Mouse (Mus musculus): ENCODE measurements around the gene Dst. TPM values are rescaled to one million over a fixed set of nuclear protein-coding genes. Genes with fewer than 3 reads are reported as not detected.
A peak's percentile ranks its signal among the peaks of the same experiment; 100 is the strongest.

The Dst gene
- polyA plus RNA-seq, 1 experiment from 2014 or later = 5.9 TPM

DNA sequence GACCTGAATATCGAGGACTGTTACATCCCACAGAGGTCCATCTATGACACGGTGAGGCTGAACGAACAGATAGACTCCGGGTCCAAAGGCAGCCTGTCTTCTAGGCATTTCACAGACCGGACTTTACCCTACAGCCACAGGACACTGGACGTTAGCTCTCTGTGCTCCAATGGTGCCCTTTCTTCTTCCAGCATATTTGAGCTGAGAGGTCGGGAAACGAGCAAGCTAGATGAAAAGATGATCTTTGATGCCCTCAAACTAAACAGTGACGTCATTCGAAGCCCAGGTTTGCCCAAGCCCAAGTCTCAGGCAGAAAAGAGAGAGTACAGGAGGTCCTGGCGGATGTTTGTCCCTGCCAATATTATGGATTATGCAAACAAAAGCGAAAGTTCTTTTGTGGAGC, 329.7 kb downstream of the Dst start:
- 0 out of 2 replicates have a peak, but pooled peaks cover 4% of the 10 kb centered on the region for H3K27me3 ChIP-seq
- H3K4me2 ChIP-seq = peak overlapping the region; percentile 81
- H3K9ac ChIP-seq = no peak overlapping the region
- peak; percentile 36; the same call in 1 of the 2 replicates for ATAC-seq (ENCODE audit: insufficient read depth)
- H3K36me3 ChIP-seq (replicated peaks) = peaks cover 8% of the 10 kb centered on the region; the same call in 1 of the 2 replicates
- peak overlapping the region; percentile 60 for H3K4me3 ChIP-seq (replicated peaks)
- WGBS (ENCODE audit: insufficient replicate concordance) = 61% methylated on average over 12 of the region's 12 CpGs
- H3K27ac ChIP-seq (replicated peaks) = peak overlapping the region; percentile 59; the same call in 1 of the 2 replicates
- no peaks in the 10 kb centered on the region for H3K9me3 ChIP-seq (replicated peaks)
- peaks cover 29% of the 10 kb centered on the region for H3K4me1 ChIP-seq (replicated peaks)

DNA sequence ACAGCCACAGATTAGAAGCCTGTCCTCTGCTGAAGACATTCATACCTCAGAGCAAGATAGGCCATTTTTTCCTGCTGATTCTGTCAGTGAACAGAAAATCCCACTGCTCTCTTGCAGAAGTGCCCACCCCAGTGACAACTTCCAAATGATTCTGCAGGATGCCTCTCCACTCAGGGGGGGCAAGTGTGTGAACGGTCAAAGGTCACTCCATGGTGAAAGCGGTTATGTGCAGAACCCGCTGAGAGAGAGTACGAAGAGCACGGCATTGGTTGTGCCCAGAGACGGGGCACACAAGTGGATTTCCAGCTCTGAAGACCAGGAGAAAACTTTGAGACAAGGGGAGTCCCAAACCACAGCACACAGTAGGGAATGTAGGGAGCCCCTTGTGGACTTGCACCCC, 330.2 kb downstream of the Dst start:
- Histone ChIP-seq H3K27me3 (0 out of 2 replicates have a peak, but pooled peaks cover 4% of the 10 kb centered on the region), H3K4me1 (replicated peaks) (peaks cover 29% of the 10 kb centered on the region), H3K27ac (replicated peaks) (0 out of 2 replicates have a peak overlapping the region, but pooled peaks have one; percentile 59), H3K36me3 (replicated peaks) (peaks cover 10% of the 10 kb centered on the region; the same call in 1 of the 2 replicates), H3K4me2 (peak overlapping the region; percentile 81), H3K9me3 (replicated peaks) (no peaks in the 10 kb centered on the region), H3K9ac (no peak overlapping the region), H3K4me3 (replicated peaks) (peak overlapping the region; percentile 60)
- ATAC-seq (ENCODE audit: insufficient read depth) = no peak
- WGBS (ENCODE audit: insufficient replicate concordance) = 73% methylated on average over 6 of the region's 6 CpGs

DNA sequence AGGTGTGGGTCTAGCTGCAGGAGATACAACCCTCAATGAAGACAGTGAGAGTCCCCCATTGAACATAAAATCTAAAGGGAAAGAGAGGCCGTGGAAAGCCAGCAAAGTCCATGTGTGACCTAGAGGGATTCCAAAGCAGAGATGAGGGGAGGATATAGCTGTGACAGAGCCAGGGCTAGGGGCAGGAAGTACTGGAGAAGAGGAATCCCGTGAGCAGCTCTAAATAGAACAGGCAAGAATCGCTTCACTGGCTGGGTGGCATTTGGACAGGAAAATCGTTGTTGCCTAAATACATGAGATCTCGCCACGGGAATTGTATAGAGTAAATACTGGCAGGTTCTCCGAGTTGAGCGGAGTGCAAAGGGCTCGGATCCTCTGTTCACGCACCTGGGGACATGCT, 336.7 kb downstream of the Dst start:
- peaks cover 42% of the 10 kb centered on the region for H3K36me3 ChIP-seq (replicated peaks)
- 68% methylated on average over 10 of the region's 10 CpGs for WGBS (ENCODE audit: insufficient replicate concordance)
- H3K4me1 ChIP-seq (replicated peaks) = no peaks in the 10 kb centered on the region
- no peak overlapping the region for H3K4me3 ChIP-seq (replicated peaks)
- H3K27ac ChIP-seq (replicated peaks) = no peak overlapping the region
- no peak for ATAC-seq (ENCODE audit: insufficient read depth)
- H3K4me2 ChIP-seq = no peak overlapping the region
- H3K9ac ChIP-seq = no peak overlapping the region
- H3K9me3 ChIP-seq (replicated peaks) = no peaks in the 10 kb centered on the region
- no peaks in the 10 kb centered on the region for H3K27me3 ChIP-seq

- ATAC-seq (ENCODE audit: insufficient read depth) = no peak
- H3K4me3 ChIP-seq (replicated peaks) = no peak overlapping the region
- H3K9me3 ChIP-seq (replicated peaks) = no peaks in the 10 kb centered on the region
- H3K4me2 ChIP-seq = no peak overlapping the region
- peaks cover 42% of the 10 kb centered on the region for H3K36me3 ChIP-seq (replicated peaks)
- no peak overlapping the region for H3K9ac ChIP-seq
- 78% methylated on average over 15 of the region's 15 CpGs for WGBS (ENCODE audit: insufficient replicate concordance)
- H3K4me1 ChIP-seq (replicated peaks) = no peaks in the 10 kb centered on the region; the same call in 1 of the 2 replicates
- no peaks in the 10 kb centered on the region for H3K27me3 ChIP-seq
- no peak overlapping the region for H3K27ac ChIP-seq (replicated peaks)
These were observed 338.1 kb downstream of the Dst start for GRCm38 (mm10) chr1:34245951-34246641.

DNA sequence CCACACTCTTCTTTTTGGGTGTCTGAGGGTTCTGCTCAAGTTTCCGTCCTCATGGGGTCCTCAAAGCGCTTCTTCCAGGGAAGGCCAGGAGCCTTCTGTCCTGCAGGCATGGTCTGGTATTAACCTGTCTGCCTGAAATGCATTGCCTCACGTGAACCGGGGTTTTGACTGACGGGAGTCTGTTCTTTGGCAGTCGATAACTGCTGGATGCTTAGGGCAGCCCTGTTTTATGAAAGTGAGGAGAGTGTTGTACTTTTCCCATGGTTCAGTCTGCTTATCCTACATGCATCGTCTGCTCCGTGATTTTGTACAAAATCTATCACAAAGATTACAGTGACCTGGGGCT, 338.6 kb downstream of the Dst start:
- Histone ChIP-seq H3K27me3 (no peaks in the 10 kb centered on the region), H3K27ac (replicated peaks) (no peak overlapping the region), H3K36me3 (replicated peaks) (peaks cover 42% of the 10 kb centered on the region), H3K4me2 (no peak overlapping the region), H3K9ac (no peak overlapping the region), H3K9me3 (replicated peaks) (no peaks in the 10 kb centered on the region), H3K4me3 (replicated peaks) (no peak overlapping the region), H3K4me1 (replicated peaks) (no peaks in the 10 kb centered on the region; the same call in 1 of the 2 replicates)
- WGBS (ENCODE audit: insufficient replicate concordance) = 82% methylated on average over 8 of the region's 8 CpGs
- no peak for ATAC-seq (ENCODE audit: insufficient read depth)

- Histone ChIP-seq H3K27me3 (no peaks in the 10 kb centered on the region), H3K36me3 (replicated peaks) (peaks cover 30% of the 10 kb centered on the region), H3K27ac (replicated peaks) (no peak overlapping the region), H3K4me3 (replicated peaks) (no peak overlapping the region), H3K9me3 (replicated peaks) (no peaks in the 10 kb centered on the region), H3K9ac (no peak overlapping the region), H3K4me1 (replicated peaks) (no peaks in the 10 kb centered on the region; the same call in 1 of the 2 replicates), H3K4me2 (no peak overlapping the region)
- WGBS (ENCODE audit: insufficient replicate concordance) = 47% methylated on average over 13 of the region's 13 CpGs
- no peak for ATAC-seq (ENCODE audit: insufficient read depth)
These were observed 343.1 kb downstream of the Dst start for GRCm38 (mm10) chr1:34251137-34251536.

- WGBS (ENCODE audit: insufficient replicate concordance) = 79% methylated on average over 8 of the region's 8 CpGs
- Histone ChIP-seq H3K36me3 (replicated peaks) (peaks cover 34% of the 10 kb centered on the region), H3K27ac (replicated peaks) (no peak overlapping the region), H3K27me3 (no peaks in the 10 kb centered on the region), H3K4me1 (replicated peaks) (no peaks in the 10 kb centered on the region; the same call in 1 of the 2 replicates), H3K9ac (no peak overlapping the region), H3K4me2 (no peak overlapping the region), H3K9me3 (replicated peaks) (no peaks in the 10 kb centered on the region), H3K4me3 (replicated peaks) (no peak overlapping the region)
- ATAC-seq (ENCODE audit: insufficient read depth) = no peak
These were observed 344.2 kb downstream of the Dst start for GRCm38 (mm10) chr1:34252267-34252666.

DNA sequence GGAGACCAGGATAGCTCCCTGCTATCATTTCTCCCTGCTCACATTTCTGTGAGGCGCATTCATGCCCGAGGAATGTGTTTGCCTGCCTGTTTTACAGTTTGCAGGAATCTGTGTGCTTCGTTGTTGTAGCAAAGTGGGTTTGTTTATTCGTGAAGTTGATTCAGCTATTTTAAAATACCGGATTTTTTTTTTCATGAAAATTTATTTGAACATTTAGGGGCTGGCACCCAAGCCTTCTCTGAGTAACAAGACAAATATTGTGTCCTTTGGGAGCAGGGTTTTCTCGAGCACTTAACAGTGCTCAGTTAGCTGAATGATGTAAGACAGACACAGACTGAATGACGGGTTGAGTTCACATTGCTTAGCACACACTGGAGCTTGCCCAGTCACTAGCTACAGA, 345.9 kb downstream of the Dst start:
- Histone ChIP-seq H3K4me2 (no peak overlapping the region), H3K9me3 (replicated peaks) (no peaks in the 10 kb centered on the region), H3K4me1 (replicated peaks) (no peaks in the 10 kb centered on the region; the same call in 1 of the 2 replicates), H3K27ac (replicated peaks) (no peak overlapping the region), H3K9ac (no peak overlapping the region), H3K27me3 (no peaks in the 10 kb centered on the region), H3K36me3 (replicated peaks) (peaks cover 33% of the 10 kb centered on the region; the same call in 1 of the 2 replicates), H3K4me3 (replicated peaks) (no peak overlapping the region)
- no peak for ATAC-seq (ENCODE audit: insufficient read depth)
- 69% methylated on average over 7 of the region's 7 CpGs for WGBS (ENCODE audit: insufficient replicate concordance)

- Histone ChIP-seq H3K27ac (replicated peaks) (no peak overlapping the region), H3K4me2 (no peak overlapping the region), H3K9ac (no peak overlapping the region), H3K27me3 (no peaks in the 10 kb centered on the region), H3K9me3 (replicated peaks) (no peaks in the 10 kb centered on the region), H3K36me3 (replicated peaks) (peaks cover 34% of the 10 kb centered on the region), H3K4me1 (replicated peaks) (peaks cover 8% of the 10 kb centered on the region; the same call in 1 of the 2 replicates), H3K4me3 (replicated peaks) (no peak overlapping the region)
- no peak; the same call in 1 of the 2 replicates for ATAC-seq (ENCODE audit: insufficient read depth)
- WGBS (ENCODE audit: insufficient replicate concordance) = 51% methylated on average over 8 of the region's 8 CpGs
These were observed 351.9 kb downstream of the Dst start for GRCm38 (mm10) chr1:34259898-34260297.

- Histone ChIP-seq H3K4me2 (no peak overlapping the region), H3K9ac (no peak overlapping the region), H3K36me3 (replicated peaks) (peaks cover 34% of the 10 kb centered on the region), H3K27ac (replicated peaks) (no peak overlapping the region), H3K27me3 (no peaks in the 10 kb centered on the region), H3K9me3 (replicated peaks) (no peaks in the 10 kb centered on the region), H3K4me1 (replicated peaks) (peaks cover 8% of the 10 kb centered on the region; the same call in 1 of the 2 replicates), H3K4me3 (replicated peaks) (no peak overlapping the region)
- 75% methylated on average over 12 of the region's 12 CpGs for WGBS (ENCODE audit: insufficient replicate concordance)
- no peak for ATAC-seq (ENCODE audit: insufficient read depth)
These were observed 353.0 kb downstream of the Dst start for GRCm38 (mm10) chr1:34261011-34261410.

GRCm38 (mm10) chr1:34268520-34268919, 360.5 kb downstream of the Dst start:
- H3K36me3 ChIP-seq (replicated peaks) = peaks cover 13% of the 10 kb centered on the region
- H3K27me3 ChIP-seq = no peaks in the 10 kb centered on the region
- H3K4me1 ChIP-seq (replicated peaks) = no peaks in the 10 kb centered on the region
- H3K9me3 ChIP-seq (replicated peaks) = no peaks in the 10 kb centered on the region
- H3K27ac ChIP-seq (replicated peaks) = no peak overlapping the region
- no peak overlapping the region for H3K4me3 ChIP-seq (replicated peaks)
- no peak for ATAC-seq (ENCODE audit: insufficient read depth)
- no peak overlapping the region for H3K4me2 ChIP-seq
- no peak overlapping the region for H3K9ac ChIP-seq
- WGBS (ENCODE audit: insufficient replicate concordance) = 74% methylated on average over 13 of the region's 13 CpGs

Measured in liver, embryonic 15.5 days (tissue).